Mouse (Mus musculus): ENCODE data around the gene Pdf.

GRCm38 (mm10) chr8:107096366-107097036, 48.1 kb upstream of the Pdf start, which contains the start of gene Terf2:
- TF ChIP-seq CTCF (conservative IDR thresholded peaks at IDR 0.05; ENCODE audit: insufficient read depth, insufficient read length, low read depth, low read length) (no peak), POLR2A (IDR thresholded peaks at IDR 0.05; ENCODE audit: low read depth, low read length) (no peak)

Measured in kidney, adult 2 months (tissue).